Mouse (Mus musculus) gastrocnemius, adult 18-20 months (tissue): Measurements from ENCODE around the gene Armc9. TPM values are rescaled to one million over a fixed set of nuclear protein-coding genes. Genes with fewer than 3 reads are reported as not detected.

Experiments
- DNase-seq: peaks from one replicate; pipeline ENCODE4 v3.0.0; 2021; ENCODE audit warnings: low spot score
- total RNA-seq, 2 experiments: library from RNA; stranded (reverse); gene quantifications; 2 replicates each; pipeline ENCODE4 v1.2.3; 2021

Gene Armc9
- total RNA-seq, 2 experiments from 2014 or later = 2.4 to 2.7 TPM

GRCm38 (mm10) chr1:86310536-86311310, 156.1 kb downstream of the Armc9 start:
- no peak for DNase-seq

GRCm38 (mm10) chr1:86311467-86312005, 157.0 kb downstream of the Armc9 start:
- DNase-seq = no peak

- no peak for DNase-seq
These were observed 157.7 kb downstream of the Armc9 start for GRCm38 (mm10) chr1:86312269-86312668.

GRCm38 (mm10) chr1:86313096-86313771, 158.7 kb downstream of the Armc9 start:
- no peak for DNase-seq

- DNase-seq = no peak
These were observed 159.2 kb downstream of the Armc9 start for GRCm38 (mm10) chr1:86313772-86314125.

GRCm38 (mm10) chr1:86320822-86321413, 166.3 kb downstream of the Armc9 start:
- DNase-seq = no peak

Other genes with a start within 250 kb of the Armc9 start
- under 1 TPM; 0.27 to 0.36 TPM for gene 4933407L21Rik, start 226.3 kb upstream of the Armc9 start, total RNA-seq
- not detected for gene Gpr55, start 193.8 kb upstream of the Armc9 start, total RNA-seq
- gene Spata3, start 138.0 kb upstream of the Armc9 start, total RNA-seq = not detected
- not detected for gene 2810459M11Rik, start 108.9 kb upstream of the Armc9 start, total RNA-seq
- gene Psmd1, start 90.4 kb upstream of the Armc9 start, total RNA-seq = 100 to 1,000 TPM; 126 to 128 TPM
- gene Htr2b, start 42.8 kb upstream of the Armc9 start, total RNA-seq = not detected
- gene Gm21972, start 21.1 kb upstream of the Armc9 start, total RNA-seq = under 1 TPM in 1 of 2 experiments, not detected in 1; 0.39 TPM
- gene B3gnt7, start 148.1 kb downstream of the Armc9 start, total RNA-seq = not detected
- 100 to 1,000 TPM in 1 of 2 experiments, 10 to 100 TPM in 1; 99.3 to 113 TPM for gene Ncl, start 204.6 kb downstream of the Armc9 start, total RNA-seq